Mouse (Mus musculus) liver, adult 2 months (tissue): ENCODE measurements at regions not wholly inside any gene's neighbourhood (a gene's known extent, or its start where the extent isn't known, plus 50 kb on each side); places are given as distances from the start of the nearest gene placed in this dataset.

ENCODE experiments used
- DNase-seq: peaks from one replicate; pipeline ENCODE4 v3.0.0-alpha.2; 2011; ENCODE audit warnings: low read depth, low spot score; ENCODE audit errors: extremely low read depth
- H3K27ac ChIP-seq: fragments of 200-500 bp; replicated peaks from 2 replicates; pipeline ENCODE4 v1.5.1; 2012; ENCODE audit warnings: low read depth, mild to moderate bottlenecking, control low read depth, inconsistent platforms, low read length; ENCODE audit not compliant: insufficient read depth
- H3K27me3 ChIP-seq: fragments of 200-500 bp; 2 replicates; pipeline ENCODE4 v1.6.1; 2012; ENCODE audit warnings: mild to moderate bottlenecking, moderate library complexity, low read length, inconsistent platforms; ENCODE audit not compliant: control insufficient read depth, insufficient read depth
- H3K36me3 ChIP-seq: fragments of 200-500 bp; 2 replicates; pipeline ENCODE4 v1.6.1; 2012; ENCODE audit warnings: low read length, inconsistent platforms; ENCODE audit not compliant: control insufficient read depth, insufficient read depth
- H3K4me1 ChIP-seq: fragments of 200-500 bp; 2 replicates; pipeline ENCODE4 v1.6.1; 2011; ENCODE audit warnings: low read length; ENCODE audit not compliant: control insufficient read depth, insufficient read depth
- H3K4me3 ChIP-seq: fragments of 200-500 bp; 2 replicates; pipeline ENCODE4 v1.5.1; 2011; ENCODE audit warnings: low read depth, mild to moderate bottlenecking, control low read depth, low read length, moderate library complexity; ENCODE audit not compliant: insufficient read depth
- H3K79me2 ChIP-seq: fragments of 200-500 bp; 2 replicates; pipeline ENCODE4 v1.6.1; 2012; ENCODE audit warnings: inconsistent platforms, mild to moderate bottlenecking, low read length, moderate library complexity; ENCODE audit not compliant: control insufficient read depth, insufficient read depth
- H3K9ac ChIP-seq: fragments of 200-500 bp; 2 replicates; pipeline ENCODE4 v1.6.1; 2012; ENCODE audit warnings: low read depth, mild to moderate bottlenecking, control low read depth, inconsistent platforms, low read length
- CTCF ChIP-seq: fragments of 200-500 bp; IDR thresholded peaks from 2 replicates; pipeline ENCODE4 v1.5.1; 2011; ENCODE audit warnings: low read depth, low read length, control low read depth
- POLR2A ChIP-seq: fragments of 200-500 bp; IDR thresholded peaks from 2 replicates; pipeline ENCODE4 v1.6.1; 2011; ENCODE audit warnings: low read length, control low read depth; ENCODE audit not compliant: insufficient read depth; ENCODE audit errors: extremely low read depth
- WGBS: fragments of 180-500 bp; shearing (Covaris S2); methylation state at CpG from one replicate; pipeline ENCODE4 v1.1.7; 2018; 5-methylcytosine and 5-hydroxymethylcytosine counted together

DNA sequence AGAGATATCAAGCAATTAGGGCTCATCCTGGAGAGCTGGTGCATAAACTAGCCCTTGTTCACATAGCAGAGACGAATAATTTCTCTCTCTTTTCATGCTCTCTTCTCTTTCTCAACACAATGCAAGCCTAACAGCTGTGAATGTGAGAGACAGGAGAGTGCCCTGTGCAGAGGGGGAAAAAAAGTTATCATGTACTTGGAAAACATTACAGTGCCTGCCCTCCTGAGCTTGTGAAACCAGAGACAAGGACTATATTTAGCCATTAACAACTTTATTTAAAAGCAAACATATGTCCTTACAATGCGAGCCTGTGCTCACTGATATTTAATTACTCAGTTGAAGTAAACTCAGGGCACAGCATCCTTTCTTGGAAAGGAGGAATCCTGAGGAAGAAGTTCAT is 543.8 kb upstream of the Tenm3 start:
- DNase-seq, result no peak
- no peak overlapping the region for H3K4me3 ChIP-seq
- H3K79me2 ChIP-seq, result no peaks in the 10 kb centered on the region
- WGBS, result 53% methylated on average over 2 of the region's 2 CpGs
- H3K36me3 ChIP-seq, result no peaks in the 10 kb centered on the region
- H3K27me3 ChIP-seq, result no peaks in the 10 kb centered on the region
- no peak overlapping the region for H3K27ac ChIP-seq
- H3K9ac ChIP-seq, result no peak overlapping the region
- TF ChIP-seq POLR2A (no peak), CTCF (no peak)
- H3K4me1 ChIP-seq, result no peaks in the 10 kb centered on the region

DNA sequence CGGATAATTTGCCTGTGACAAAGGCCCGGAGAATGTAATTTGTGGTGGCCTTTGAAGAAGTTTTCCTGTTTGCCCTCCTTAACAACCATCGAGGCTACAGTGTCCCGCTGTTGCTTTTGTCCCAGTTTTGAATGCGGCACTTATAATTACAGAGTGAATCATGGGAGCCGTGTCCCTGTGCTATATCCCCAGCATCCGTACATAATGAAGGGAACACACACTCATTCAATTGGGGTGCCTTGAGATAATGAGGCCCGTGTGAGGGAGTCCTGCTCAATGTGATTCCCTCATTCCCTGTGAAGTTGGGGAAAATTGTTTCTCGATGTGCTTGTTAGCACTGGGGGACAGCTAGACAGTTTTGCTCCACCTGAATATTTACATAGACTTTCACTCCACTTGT is 528.9 kb upstream of the Tenm3 start:
- H3K36me3 ChIP-seq, result no peaks in the 10 kb centered on the region
- H3K4me3 ChIP-seq, result no peak overlapping the region
- H3K27me3 ChIP-seq, result no peaks in the 10 kb centered on the region
- no peak for TF ChIP-seq POLR2A
- TF ChIP-seq CTCF, result no peak
- no peaks in the 10 kb centered on the region for H3K79me2 ChIP-seq
- no peak for DNase-seq
- WGBS, result 91% methylated on average over 9 of the region's 9 CpGs
- H3K9ac ChIP-seq, result no peak overlapping the region
- no peak overlapping the region for H3K27ac ChIP-seq
- no peaks in the 10 kb centered on the region for H3K4me1 ChIP-seq

DNA sequence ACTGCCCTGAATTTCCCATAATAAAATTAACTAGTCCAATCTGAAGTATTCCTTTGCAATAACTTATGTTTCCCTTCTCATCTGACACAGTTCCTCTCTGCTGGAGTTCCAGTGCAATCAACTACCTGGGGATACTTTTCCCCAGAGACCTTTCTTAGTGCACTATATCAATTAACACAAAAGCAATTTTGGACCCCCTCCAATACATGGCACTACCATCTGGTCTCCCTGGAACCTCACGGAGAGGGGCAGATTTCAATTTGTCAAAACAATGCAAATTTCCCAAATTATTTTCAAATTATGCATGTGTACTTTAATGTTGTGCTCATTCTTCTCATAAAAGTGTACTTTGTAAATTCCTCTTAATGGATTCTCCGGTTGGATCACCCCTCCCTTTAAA is 518.9 kb upstream of the Tenm3 start:
- no peak for TF ChIP-seq POLR2A
- no peak for TF ChIP-seq CTCF
- Histone ChIP-seq H3K27ac (no peak overlapping the region), H3K4me3 (no peak overlapping the region), H3K36me3 (no peaks in the 10 kb centered on the region), H3K79me2 (no peaks in the 10 kb centered on the region), H3K4me1 (no peaks in the 10 kb centered on the region), H3K27me3 (no peaks in the 10 kb centered on the region), H3K9ac (no peak overlapping the region)
- no peak for DNase-seq
- WGBS, result 79% methylated on average over 2 of the region's 2 CpGs

DNA sequence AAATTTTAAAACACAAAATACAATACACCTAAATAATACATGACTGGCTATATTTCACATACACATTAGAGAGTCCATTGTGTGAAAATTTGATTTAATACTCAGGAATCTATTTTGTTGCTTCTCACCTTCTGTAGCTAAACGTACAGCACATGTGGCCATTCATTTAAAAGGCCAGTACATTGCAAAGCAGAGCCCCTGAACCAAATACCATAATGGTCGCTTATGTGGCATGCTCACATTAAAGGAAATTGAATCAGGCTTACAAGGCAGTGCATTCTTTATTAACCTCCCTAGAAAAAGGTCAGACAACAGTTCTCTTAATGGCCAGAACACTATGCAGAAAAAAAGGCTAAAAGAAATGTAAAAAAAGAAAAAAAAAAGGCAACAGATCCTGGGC is 517.7 kb upstream of the Tenm3 start:
- H3K4me3 ChIP-seq, result no peak overlapping the region
- no peaks in the 10 kb centered on the region for H3K4me1 ChIP-seq
- H3K36me3 ChIP-seq, result no peaks in the 10 kb centered on the region
- TF ChIP-seq POLR2A (no peak), CTCF (no peak)
- no peaks in the 10 kb centered on the region for H3K27me3 ChIP-seq
- no peak overlapping the region for H3K9ac ChIP-seq
- H3K79me2 ChIP-seq, result no peaks in the 10 kb centered on the region
- DNase-seq, result no peak
- H3K27ac ChIP-seq, result no peak overlapping the region
- 68% methylated on average over 2 of the region's 2 CpGs for WGBS

DNA sequence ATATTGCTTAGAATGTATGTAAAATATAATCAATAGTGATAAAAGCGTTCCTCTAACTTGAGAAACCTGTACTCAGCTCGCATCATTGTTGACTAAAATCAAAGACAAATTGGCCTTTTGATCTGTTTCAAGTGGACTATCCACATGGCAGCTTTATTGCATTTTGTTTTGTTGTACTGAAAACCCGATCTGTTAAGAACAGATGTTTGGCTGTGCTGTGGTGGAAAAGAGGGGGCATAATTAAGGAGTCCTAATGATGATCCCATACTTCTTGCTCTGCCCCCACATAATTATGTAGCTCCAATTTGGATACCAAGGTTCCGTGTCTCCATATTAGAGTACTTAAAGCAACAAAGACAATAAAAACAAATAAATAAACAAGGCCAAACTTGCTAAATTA is 516.4 kb upstream of the Tenm3 start:
- TF ChIP-seq POLR2A (no peak), CTCF (no peak)
- H3K27me3 ChIP-seq, result no peaks in the 10 kb centered on the region
- H3K79me2 ChIP-seq, result no peaks in the 10 kb centered on the region
- DNase-seq, result no peak
- no peaks in the 10 kb centered on the region for H3K36me3 ChIP-seq
- H3K9ac ChIP-seq, result no peak overlapping the region
- no peak overlapping the region for H3K27ac ChIP-seq
- WGBS, result 84% methylated on average over 4 of the region's 4 CpGs
- no peaks in the 10 kb centered on the region for H3K4me1 ChIP-seq
- no peak overlapping the region for H3K4me3 ChIP-seq

DNA sequence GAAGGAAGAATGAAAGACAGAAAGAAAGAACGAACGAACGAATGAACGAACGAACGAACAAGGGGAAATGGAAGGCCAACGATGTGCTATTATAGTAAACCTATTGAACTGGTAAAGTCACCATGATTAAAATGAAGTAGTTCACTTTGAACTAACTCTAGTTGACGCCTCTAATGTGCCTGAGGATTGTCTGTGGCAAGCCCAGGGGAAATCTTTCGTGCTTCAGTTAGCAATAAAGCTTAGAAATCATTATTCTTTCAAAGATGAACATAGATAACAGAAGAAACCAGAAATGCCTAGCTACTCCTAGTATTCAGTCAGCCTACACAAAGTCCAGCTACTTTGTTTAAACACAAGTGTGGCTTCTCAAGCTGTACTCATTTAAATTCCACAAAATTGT is 515.9 kb upstream of the Tenm3 start:
- H3K36me3 ChIP-seq, result no peaks in the 10 kb centered on the region
- WGBS, result 85% methylated on average over 9 of the region's 9 CpGs
- no peak overlapping the region for H3K4me3 ChIP-seq
- no peaks in the 10 kb centered on the region for H3K27me3 ChIP-seq
- no peak overlapping the region for H3K9ac ChIP-seq
- no peak overlapping the region for H3K27ac ChIP-seq
- H3K79me2 ChIP-seq, result no peaks in the 10 kb centered on the region
- DNase-seq, result no peak
- TF ChIP-seq POLR2A (no peak), CTCF (no peak)
- H3K4me1 ChIP-seq, result no peaks in the 10 kb centered on the region
